30 mouse cellular contexts compared by ENCODE assay signal in the genomic region with DNA sequence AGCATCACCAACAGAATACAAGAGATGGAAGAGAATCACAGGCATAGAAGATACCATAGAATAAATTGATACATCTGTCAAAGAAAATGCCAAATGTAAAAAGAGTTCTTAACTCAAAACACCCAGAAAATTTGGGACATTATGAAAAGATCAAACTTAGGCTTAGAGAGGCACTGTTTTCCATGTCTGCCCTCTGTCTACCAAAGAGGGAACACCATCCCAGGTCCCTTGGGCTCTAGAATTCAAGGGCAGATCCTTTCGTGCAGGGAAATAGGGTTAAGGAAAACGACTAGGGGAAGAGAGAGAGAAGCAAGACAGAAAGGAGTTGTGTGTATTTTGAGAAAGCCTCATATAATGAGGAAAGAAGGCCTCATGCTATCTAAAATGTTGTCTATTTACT. TPM values are rescaled to one million over a fixed set of nuclear protein-coding genes. Genes with fewer than 3 reads are reported as not detected.
DNase-seq lines count a peak whose midpoint lies in the region; ATAC-seq and TF ChIP-seq lines count a peak whose summit lies in the region.
"Had no signal": no experiment of that assay in that cellular context is flagged by ENCODE, and none has a peak within 500 bp of the region (broad histone marks: within the 10 kb centered on the region; RNA-seq: fewer than 3 reads in every experiment).

No protein-coding gene starts in this region.

- TF ChIP-seq EP300 in lung, postnatal 0 days (IDR thresholded peaks at IDR 0.05), result no peak
- TF ChIP-seq EP300 in stomach, postnatal 0 days (optimal IDR thresholded peaks at IDR 0.05), result no peak

- TF ChIP-seq CTCF in cerebellum, adult 2 months (IDR thresholded peaks at IDR 0.05; ENCODE audit: borderline replicate concordance, insufficient read depth, low read depth, low read length), result peak; percentile 39; the same call in 1 of the 2 replicates
- peak; percentile 35; the same call in 1 of the 2 replicates for TF ChIP-seq CTCF in intestine, postnatal 0 days (IDR thresholded peaks at IDR 0.05; ENCODE audit: low read depth)
- peak; percentile 42; the same call in 1 of the 2 replicates for TF ChIP-seq CTCF in lung, postnatal 0 days (IDR thresholded peaks at IDR 0.05)
- TF ChIP-seq CTCF in stomach, postnatal 0 days (IDR thresholded peaks at IDR 0.05; ENCODE audit: low read depth), result peak; percentile 49

- TF ChIP-seq POLR2A in cerebellum, adult 2 months (IDR thresholded peaks at IDR 0.05; ENCODE audit: borderline replicate concordance, insufficient read depth, low read length), result no peak

- 42% methylated on average over 2 of the region's 2 CpGs for WGBS in cerebellum, adult 2 months
- WGBS in intestine, postnatal 0 days, result 49% methylated on average over 2 of the region's 2 CpGs
- WGBS in intestine, embryonic 15.5 days, result 58% methylated on average over 2 of the region's 2 CpGs
- 38% methylated on average over 2 of the region's 2 CpGs for WGBS in lung, postnatal 0 days
- WGBS in stomach, postnatal 0 days, result 49% methylated on average over 2 of the region's 2 CpGs

- ATAC-seq in intestine, postnatal 0 days, result no peak
- no peak for ATAC-seq in intestine, embryonic 15.5 days
- ATAC-seq in lung, postnatal 0 days, result no peak
- ATAC-seq in stomach, postnatal 0 days (ENCODE audit: low FRiP score, low TSS enrichment), result no peak
- ATAC-seq in activated CD4-positive, CD25-positive, alpha-beta regulatory T cell, adult 4 months, result no peak
- ATAC-seq: forebrain, embryonic 13.5 days; hindbrain, embryonic 16.5 days; intestine, embryonic 16.5 days; midbrain, embryonic 13.5 days had no signal

- no peaks in the 10 kb centered on the region for H3K9me3 ChIP-seq in intestine, postnatal 0 days (ENCODE audit: control insufficient read depth)
- no peaks in the 10 kb centered on the region for H3K9me3 ChIP-seq in intestine, embryonic 15.5 days
- H3K9me3 ChIP-seq in lung, postnatal 0 days (ENCODE audit: low read length), result no peaks in the 10 kb centered on the region
- H3K9me3 ChIP-seq in stomach, postnatal 0 days (ENCODE audit: control insufficient read depth, low read length), result no peaks in the 10 kb centered on the region
- H3K9me3 ChIP-seq: forebrain, embryonic 13.5 days; heart, embryonic 12.5 days; hindbrain, embryonic 10.5 days; limb, embryonic 10.5 days; limb, embryonic 15.5 days; liver, embryonic 13.5 days; midbrain, embryonic 13.5 days; neural tube, embryonic 15.5 days had no signal

- H3K36me3 ChIP-seq in intestine, postnatal 0 days (ENCODE audit: control insufficient read depth, insufficient read depth), result no peaks in the 10 kb centered on the region
- no peaks in the 10 kb centered on the region for H3K36me3 ChIP-seq in intestine, embryonic 15.5 days
- no peaks in the 10 kb centered on the region for H3K36me3 ChIP-seq in lung, postnatal 0 days (ENCODE audit: insufficient read depth, low read length)
- no peaks in the 10 kb centered on the region for H3K36me3 ChIP-seq in stomach, postnatal 0 days (ENCODE audit: control insufficient read depth, insufficient read depth, low read length)
- H3K36me3 ChIP-seq: heart, embryonic 12.5 days; hindbrain, embryonic 10.5 days; limb, embryonic 10.5 days; limb, embryonic 15.5 days; liver, embryonic 13.5 days; midbrain, embryonic 13.5 days; neural tube, embryonic 15.5 days had no signal

- H3K9ac ChIP-seq in intestine, postnatal 0 days (ENCODE audit: low read depth, low read length), result no peak overlapping the region
- no peak overlapping the region for H3K9ac ChIP-seq in intestine, embryonic 15.5 days
- H3K9ac ChIP-seq in lung, postnatal 0 days (replicated peaks; ENCODE audit: low read depth), result no peak overlapping the region
- no peak overlapping the region for H3K9ac ChIP-seq in stomach, postnatal 0 days (ENCODE audit: low read length)
- H3K9ac ChIP-seq: forebrain, embryonic 13.5 days; heart, embryonic 12.5 days; limb, embryonic 15.5 days; liver, embryonic 13.5 days; midbrain, embryonic 13.5 days; neural tube, embryonic 15.5 days had no signal

- DNase-seq in cerebellum, adult 2 months, result no peak
- DNase-seq in cerebellum, postnatal 36 days, result no peak
- DNase-seq in lung, postnatal 0 days (ENCODE audit: low spot score), result no peak
- DNase-seq in lung, postnatal 14 days, result no peak
- no peak for DNase-seq in stomach, postnatal 0 days (ENCODE audit: low spot score)
- DNase-seq: adrenal gland, postnatal 14 days; cerebellum, adult 18-20 months; cerebellum, postnatal 14 days; gastrocnemius, postnatal 25 days; heart, postnatal 10 days; kidney, postnatal 25 days; liver, embryonic 13.5 days; lung, adult 18-20 months; lung, postnatal 36 days; retina, postnatal 1 day; spleen, adult 18-20 months; thymus, adult 18-20 months; thymus, postnatal 36 days had no signal

- no peaks in the 10 kb centered on the region for H3K4me1 ChIP-seq in cerebellum, adult 2 months (ENCODE audit: control insufficient read depth, insufficient read depth, low read length)
- no peaks in the 10 kb centered on the region for H3K4me1 ChIP-seq in intestine, postnatal 0 days (replicated peaks; ENCODE audit: control insufficient read depth, insufficient read depth, low read length)
- H3K4me1 ChIP-seq in intestine, embryonic 15.5 days (replicated peaks), result 0 out of 2 replicates have a peak, but pooled peaks cover 2% of the 10 kb centered on the region
- H3K4me1 ChIP-seq in lung, postnatal 0 days (ENCODE audit: insufficient read depth, low read depth, low read length), result no peaks in the 10 kb centered on the region
- H3K4me1 ChIP-seq in stomach, postnatal 0 days (replicated peaks; ENCODE audit: control insufficient read depth, insufficient read depth), result no peaks in the 10 kb centered on the region
- H3K4me1 ChIP-seq: forebrain, embryonic 13.5 days; limb, embryonic 15.5 days; liver, embryonic 13.5 days; midbrain, embryonic 13.5 days had no signal

- H3K4me2 ChIP-seq in intestine, postnatal 0 days (replicated peaks; ENCODE audit: low read depth), result no peak overlapping the region
- H3K4me2 ChIP-seq in intestine, embryonic 15.5 days (replicated peaks), result no peak overlapping the region
- no peak overlapping the region for H3K4me2 ChIP-seq in lung, postnatal 0 days (replicated peaks; ENCODE audit: low read depth, low read length)
- no peak overlapping the region for H3K4me2 ChIP-seq in stomach, postnatal 0 days (replicated peaks; ENCODE audit: low read depth)
- H3K4me2 ChIP-seq: forebrain, embryonic 13.5 days; heart, embryonic 12.5 days; limb, embryonic 15.5 days; liver, embryonic 13.5 days; midbrain, embryonic 13.5 days; neural tube, embryonic 15.5 days had no signal

- H3K27me3 ChIP-seq in cerebellum, adult 2 months (ENCODE audit: control insufficient read depth, insufficient read depth, low read length), result no peaks in the 10 kb centered on the region
- no peaks in the 10 kb centered on the region for H3K27me3 ChIP-seq in intestine, postnatal 0 days (replicated peaks; ENCODE audit: control insufficient read depth, insufficient read depth, low read length)
- no peaks in the 10 kb centered on the region for H3K27me3 ChIP-seq in intestine, embryonic 15.5 days (replicated peaks)
- no peaks in the 10 kb centered on the region for H3K27me3 ChIP-seq in lung, postnatal 0 days (replicated peaks; ENCODE audit: insufficient read depth, low read length)
- H3K27me3 ChIP-seq in stomach, postnatal 0 days (ENCODE audit: control insufficient read depth, insufficient read depth, low read length), result no peaks in the 10 kb centered on the region
- H3K27me3 ChIP-seq: forebrain, embryonic 13.5 days; heart, embryonic 12.5 days; limb, embryonic 15.5 days; liver, embryonic 13.5 days; midbrain, embryonic 13.5 days; neural tube, embryonic 15.5 days had no signal

- no peak overlapping the region for H3K27ac ChIP-seq in cerebellum, adult 2 months (ENCODE audit: insufficient read depth, low read length)
- no peak overlapping the region for H3K27ac ChIP-seq in intestine, postnatal 0 days (ENCODE audit: low read depth, low read length)
- no peak overlapping the region for H3K27ac ChIP-seq in intestine, embryonic 15.5 days
- no peak overlapping the region for H3K27ac ChIP-seq in lung, postnatal 0 days (ENCODE audit: low read length)
- no peak overlapping the region for H3K27ac ChIP-seq in stomach, postnatal 0 days (replicated peaks)
- H3K27ac ChIP-seq: forebrain, embryonic 13.5 days; hindbrain, embryonic 10.5 days; limb, embryonic 10.5 days; limb, embryonic 15.5 days; liver, embryonic 13.5 days; midbrain, embryonic 13.5 days; neural tube, embryonic 15.5 days had no signal

- H3K4me3 ChIP-seq in cerebellum, adult 2 months (replicated peaks; ENCODE audit: insufficient read depth, low read depth, low read length), result no peak overlapping the region
- H3K4me3 ChIP-seq in intestine, postnatal 0 days (ENCODE audit: low read depth, low read length), result no peak overlapping the region
- H3K4me3 ChIP-seq in intestine, embryonic 15.5 days (replicated peaks), result no peak overlapping the region
- no peak overlapping the region for H3K4me3 ChIP-seq in lung, postnatal 0 days (ENCODE audit: low read depth, low read length)
- H3K4me3 ChIP-seq in stomach, postnatal 0 days (ENCODE audit: low read depth, low read length), result no peak overlapping the region
- H3K4me3 ChIP-seq: forebrain, embryonic 13.5 days; heart, embryonic 12.5 days; hindbrain, embryonic 10.5 days; limb, embryonic 10.5 days; limb, embryonic 15.5 days; liver, embryonic 13.5 days; midbrain, embryonic 13.5 days; neural tube, embryonic 15.5 days had no signal

RNA-seq across cellular contexts. Expression of a gene that starts 19.2 kb away (rescaled TPM):
- polyA plus RNA-seq in cerebellum, adult 2 months (2012; rRNA removed), result 17.6 and 17.9 TPM in 2 replicates
- 3.8 TPM in 2 replicates for polyA plus RNA-seq in intestine, postnatal 0 days (2015; fragmentation: Nextera tagmentation; extraction: Ambion mirVana)
- 7.6 and 8.0 TPM in 2 replicates for polyA plus RNA-seq in intestine, embryonic 15.5 days (2015; fragmentation: Nextera tagmentation; extraction: Ambion mirVana)
- polyA plus RNA-seq in lung, postnatal 0 days (2015; fragmentation: Nextera tagmentation; extraction: Ambion mirVana), result 3.3 and 3.7 TPM in 2 replicates
- polyA plus RNA-seq in stomach, postnatal 0 days (2015; fragmentation: Nextera tagmentation; extraction: Ambion mirVana), result 5.2 and 6.2 TPM in 2 replicates
- 1 to 10 TPM; 1.9 to 4.1 TPM for polyA plus RNA-seq in activated CD4-positive, CD25-positive, alpha-beta regulatory T cell, adult 4 months (2017; shearing (Covaris generic))
